Mouse (Mus musculus) liver, embryonic 12.5 days (tissue): ENCODE measurements around the gene Csf3. TPM values are rescaled to one million over a fixed set of nuclear protein-coding genes. Genes with fewer than 3 reads are reported as not detected.
A peak's percentile ranks its signal among the peaks of the same experiment; 100 is the strongest.

Experiments
- ATAC-seq: fragments of 200-750 bp; cut with Nextera tagmentation; 2 replicates; pipeline ENCODE4 v1.8.0; 2017; ENCODE audit warnings: moderate number of reproducible peaks, mild to moderate bottlenecking, moderate library complexity
- H3K27ac ChIP-seq: fragments of 300-500 bp; sonication (generic); 2 replicates; pipeline ENCODE4 v1.5.1; 2016; ENCODE audit warnings: mild to moderate bottlenecking
- H3K27me3 ChIP-seq: fragments of 300-500 bp; sonication (generic); replicated peaks from 2 replicates; pipeline ENCODE4 v1.6.1; 2016; ENCODE audit warnings: mild to moderate bottlenecking, moderate library complexity
- H3K36me3 ChIP-seq: fragments of 300-500 bp; sonication (generic); 2 replicates; pipeline ENCODE4 v1.6.1; 2016; ENCODE audit warnings: mild to moderate bottlenecking, moderate library complexity
- H3K4me1 ChIP-seq: fragments of 300-500 bp; sonication (generic); 2 replicates; pipeline ENCODE4 v1.6.1; 2016
- H3K4me2 ChIP-seq: fragments of 300-500 bp; sonication (generic); 2 replicates; pipeline ENCODE4 v1.6.1; 2016; ENCODE audit warnings: mild to moderate bottlenecking, moderate library complexity
- H3K4me3 ChIP-seq: fragments of 300-500 bp; sonication (generic); 2 replicates; pipeline ENCODE4 v1.5.1; 2016; ENCODE audit warnings: mild to moderate bottlenecking, moderate library complexity
- H3K9ac ChIP-seq: fragments of 300-500 bp; sonication (generic); 2 replicates; pipeline ENCODE4 v1.6.1; 2016; ENCODE audit warnings: mild to moderate bottlenecking, moderate library complexity
- H3K9me3 ChIP-seq: fragments of 300-500 bp; sonication (generic); replicated peaks from 2 replicates; pipeline ENCODE4 v1.6.1; 2016; ENCODE audit warnings: mild to moderate bottlenecking, moderate library complexity
- WGBS: fragments of 180-500 bp; shearing (Covaris S2); methylation state at CpG from one replicate; pipeline ENCODE4 v1.1.7; 2016; ENCODE audit not compliant: insufficient replicate concordance; 5-methylcytosine and 5-hydroxymethylcytosine counted together
- polyA plus RNA-seq: library from polyadenylated mRNA; unstranded; fragments of >200 nt; fragmentation: Nextera tagmentation; extraction: Ambion mirVana; gene quantifications from 2 replicates; pipeline ENCODE4 v1.2.1, GENCODE M21; 2016

Csf3 gene
- polyA plus RNA-seq, 1 experiment from 2014 or later, result not detected

GRCm38 (mm10) chr11:98745932-98746853 lies 45.1 kb downstream of the Csf3 start:
- no peak for ATAC-seq
- Histone ChIP-seq H3K9ac (peak overlapping the region; percentile 64), H3K9me3 (no peaks in the 10 kb centered on the region), H3K36me3 (peaks cover 5% of the 10 kb centered on the region; the same call in 1 of the 2 replicates), H3K27ac (peak overlapping the region; percentile 95), H3K4me3 (0 out of 2 replicates have a peak overlapping the region, but pooled peaks have one; percentile 39), H3K4me1 (peaks cover 93% of the 10 kb centered on the region), H3K27me3 (no peaks in the 10 kb centered on the region), H3K4me2 (peak overlapping the region; percentile 74)
- WGBS, result 63% methylated on average over 12 of the region's 12 CpGs

DNA sequence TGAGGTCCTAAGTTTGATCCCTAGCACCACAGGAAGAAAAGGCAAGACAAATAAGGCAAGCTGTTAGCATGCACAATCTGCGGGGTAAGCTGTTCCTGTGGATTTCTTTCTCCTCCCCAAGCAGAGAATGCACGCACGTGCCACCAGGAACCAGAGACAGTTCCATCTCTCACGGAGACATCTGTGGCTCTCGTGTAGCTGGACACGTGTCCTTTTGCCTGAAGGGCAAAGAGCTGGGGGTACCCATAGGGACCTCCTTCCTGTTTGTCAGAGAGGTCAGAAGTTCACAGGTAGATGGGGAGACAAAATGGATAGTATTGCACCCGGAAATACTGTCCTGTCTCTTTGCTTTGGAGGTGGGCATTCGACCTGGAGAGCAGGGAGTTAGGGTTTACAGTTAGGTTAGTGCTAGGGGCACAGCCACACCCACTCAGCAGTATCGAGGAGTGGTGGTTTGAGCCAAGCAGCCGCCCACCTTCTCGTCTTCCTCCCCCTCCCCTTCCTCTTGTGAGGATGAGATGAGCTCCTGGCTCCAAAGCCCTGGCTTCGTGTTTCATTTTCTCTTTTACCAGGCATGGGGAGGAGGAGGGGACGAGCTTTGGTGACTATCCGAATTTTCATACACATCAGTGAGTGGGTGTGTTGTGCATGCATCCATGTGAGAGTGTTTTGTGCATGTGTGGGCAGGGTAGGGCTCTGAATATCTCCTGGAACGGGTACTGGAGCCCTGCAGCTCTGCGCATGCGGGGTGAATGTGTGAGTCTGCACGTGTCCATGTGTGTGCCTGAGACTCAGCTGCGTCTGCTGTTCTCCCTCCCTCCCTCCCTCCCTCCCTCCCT lies 46.0 kb downstream of the Csf3 start:
- peak overlapping the region; percentile 64 for H3K9ac ChIP-seq
- no peaks in the 10 kb centered on the region for H3K27me3 ChIP-seq
- peak; percentile 66 for ATAC-seq
- peaks cover 100% of the 10 kb centered on the region for H3K4me1 ChIP-seq
- H3K9me3 ChIP-seq, result no peaks in the 10 kb centered on the region
- H3K27ac ChIP-seq, result peak overlapping the region; percentile 95
- WGBS, result 6% methylated on average over 19 of the region's 19 CpGs
- peak overlapping the region; percentile 39 for H3K4me3 ChIP-seq
- peak overlapping the region; percentile 74 for H3K4me2 ChIP-seq
- peaks cover 5% of the 10 kb centered on the region; the same call in 1 of the 2 replicates for H3K36me3 ChIP-seq

- Histone ChIP-seq H3K36me3 (peaks cover 5% of the 10 kb centered on the region; the same call in 1 of the 2 replicates), H3K27me3 (no peaks in the 10 kb centered on the region), H3K4me2 (peak overlapping the region; percentile 74), H3K27ac (peak overlapping the region; percentile 95), H3K4me1 (peaks cover 100% of the 10 kb centered on the region), H3K9me3 (no peaks in the 10 kb centered on the region), H3K4me3 (peak overlapping the region; percentile 39; the same call in 1 of the 2 replicates), H3K9ac (peak overlapping the region; percentile 64)
- ATAC-seq, result no peak
- 39% methylated on average over 6 of the region's 6 CpGs for WGBS
Observed at GRCm38 (mm10) chr11:98747804-98748505, 46.9 kb downstream of the Csf3 start.

DNA sequence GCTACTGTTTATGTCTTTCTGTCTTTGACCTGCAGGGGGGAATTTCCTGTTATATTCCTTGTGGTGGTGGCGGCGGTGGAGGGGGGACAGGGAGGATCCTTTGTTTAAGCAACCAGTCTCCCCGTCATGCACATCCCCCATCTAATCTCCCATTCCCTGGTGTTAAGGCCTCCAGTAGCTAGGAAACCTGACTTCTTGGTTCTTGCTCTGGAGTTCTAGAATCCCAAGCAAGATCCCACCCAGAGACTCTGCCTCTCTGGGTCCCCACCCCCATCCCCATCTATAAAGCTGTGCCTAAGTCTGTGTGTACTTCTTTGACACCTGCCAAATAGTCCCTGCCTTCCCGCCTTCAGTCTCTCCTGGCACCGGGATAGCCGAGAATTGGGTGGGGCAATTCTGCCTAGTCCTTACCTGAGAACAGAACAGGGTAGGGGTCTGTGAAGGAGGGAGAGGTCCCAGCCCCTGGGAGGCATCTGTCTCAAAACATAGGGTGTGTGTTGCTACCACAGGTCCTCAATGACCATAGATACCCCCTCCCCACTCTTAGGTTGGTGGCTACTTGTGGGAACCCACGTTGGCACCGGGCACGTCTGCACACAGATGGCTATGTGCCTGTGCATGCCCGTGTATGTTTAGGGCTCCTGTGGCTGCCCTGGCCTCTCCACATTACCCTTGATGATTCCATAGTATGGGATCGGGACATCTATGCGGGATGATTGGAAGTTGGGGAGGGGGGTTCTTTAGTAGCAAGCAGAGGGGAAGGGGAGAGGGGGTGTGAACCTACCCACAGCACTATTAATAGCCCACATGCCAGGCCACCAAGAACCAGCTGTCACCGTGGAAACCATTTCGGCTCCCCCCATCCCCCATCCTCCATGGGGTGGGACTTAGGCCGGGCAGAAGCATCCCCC lies 47.7 kb downstream of the Csf3 start:
- Histone ChIP-seq H3K36me3 (peaks cover 13% of the 10 kb centered on the region), H3K27ac (peak overlapping the region; percentile 95), H3K4me1 (peaks cover 100% of the 10 kb centered on the region), H3K9ac (peak overlapping the region; percentile 64), H3K27me3 (no peaks in the 10 kb centered on the region), H3K4me2 (peak overlapping the region; percentile 74), H3K9me3 (no peaks in the 10 kb centered on the region), H3K4me3 (no peak overlapping the region)
- no peak for ATAC-seq
- 39% methylated on average over 15 of the region's 15 CpGs for WGBS

- Histone ChIP-seq H3K27ac (peak overlapping the region; percentile 95), H3K4me1 (peaks cover 100% of the 10 kb centered on the region), H3K36me3 (peaks cover 20% of the 10 kb centered on the region), H3K9me3 (no peaks in the 10 kb centered on the region), H3K4me2 (peak overlapping the region; percentile 74), H3K4me3 (no peak overlapping the region), H3K27me3 (no peaks in the 10 kb centered on the region), H3K9ac (peak overlapping the region; percentile 71; the same call in 1 of the 2 replicates)
- WGBS, result 58% methylated on average over 5 of the region's 5 CpGs
- no peak for ATAC-seq
Observed at GRCm38 (mm10) chr11:98749716-98750115, 48.7 kb downstream of the Csf3 start.

- 52% methylated on average over 17 of the region's 17 CpGs for WGBS
- Histone ChIP-seq H3K27me3 (no peaks in the 10 kb centered on the region), H3K9ac (peak overlapping the region; percentile 71), H3K4me2 (peak overlapping the region; percentile 74), H3K4me3 (peak overlapping the region; percentile 36), H3K4me1 (peaks cover 100% of the 10 kb centered on the region), H3K27ac (peak overlapping the region; percentile 95), H3K9me3 (no peaks in the 10 kb centered on the region), H3K36me3 (peaks cover 20% of the 10 kb centered on the region)
- ATAC-seq, result no peak
Observed at GRCm38 (mm10) chr11:98750351-98751201, 49.5 kb downstream of the Csf3 start.

GRCm38 (mm10) chr11:98751221-98751782 lies 50.2 kb downstream of the Csf3 start:
- WGBS, result 8% methylated on average over 6 of the region's 6 CpGs
- Histone ChIP-seq H3K36me3 (peaks cover 26% of the 10 kb centered on the region), H3K9ac (peak overlapping the region; percentile 71)

GRCm38 (mm10) chr11:98752562-98753140 lies 51.6 kb downstream of the Csf3 start:
- peak overlapping the region; percentile 71 for H3K9ac ChIP-seq
- no peaks in the 10 kb centered on the region for H3K9me3 ChIP-seq
- no peak for ATAC-seq
- peak overlapping the region; percentile 74 for H3K4me2 ChIP-seq
- peaks cover 98% of the 10 kb centered on the region for H3K4me1 ChIP-seq
- WGBS, result 77% methylated on average over 10 of the region's 10 CpGs
- no peaks in the 10 kb centered on the region for H3K27me3 ChIP-seq
- H3K36me3 ChIP-seq, result peaks cover 38% of the 10 kb centered on the region
- no peak overlapping the region for H3K4me3 ChIP-seq
- H3K27ac ChIP-seq, result peak overlapping the region; percentile 95

More at GRCm38 (mm10) chr11:98751221-98751782, 50.2 kb downstream of the Csf3 start:
- H3K4me3 ChIP-seq, result peak overlapping the region; percentile 36
- no peaks in the 10 kb centered on the region for H3K27me3 ChIP-seq
- peak overlapping the region; percentile 95 for H3K27ac ChIP-seq
- peak; percentile 83 for ATAC-seq
- peaks cover 100% of the 10 kb centered on the region for H3K4me1 ChIP-seq
- peak overlapping the region; percentile 74 for H3K4me2 ChIP-seq
- no peaks in the 10 kb centered on the region for H3K9me3 ChIP-seq
